Mouse (Mus musculus) spleen, adult 2 months (tissue): ENCODE data around the gene Mrpl40.

ENCODE experiments used
- CTCF ChIP-seq: fragments of 200-500 bp; IDR thresholded peaks from 2 replicates; pipeline ENCODE4 v1.5.1; 2011; ENCODE audit warnings: mild to moderate bottlenecking, inconsistent platforms; ENCODE audit not compliant: insufficient read depth, insufficient read length, insufficient replicate concordance; ENCODE audit errors: extremely low read depth
- POLR2A ChIP-seq: fragments of 200-500 bp; IDR thresholded peaks from 2 replicates; pipeline ENCODE4 v1.6.1; 2011; ENCODE audit warnings: low read depth, low read length, inconsistent platforms

- TF ChIP-seq CTCF, result no peak
- TF ChIP-seq POLR2A, result no peak
Measured at GRCm38 (mm10) chr16:18878091-18878720, 1.5 kb upstream of the Mrpl40 start.
